Mouse (Mus musculus) hindbrain, postnatal 0 days (tissue): ENCODE results near the gene Wdpcp. TPM values are rescaled to one million over a fixed set of nuclear protein-coding genes. Genes with fewer than 3 reads are reported as not detected.

Experiments
- ATAC-seq: fragments of 200-750 bp; cut with Nextera tagmentation; 2 replicates; pipeline ENCODE4 v1.8.0; 2017; ENCODE audit warnings: mild to moderate bottlenecking, moderate TSS enrichment, moderate library complexity
- DNase-seq: peaks from one replicate; pipeline ENCODE4 v3.0.0-alpha.2; 2015; ENCODE audit warnings: low spot score
- H3K27ac ChIP-seq: fragments of 300-500 bp; sonication (generic); 2 replicates; pipeline ENCODE4 v1.5.1; 2014; ENCODE audit warnings: mild to moderate bottlenecking
- H3K27me3 ChIP-seq: fragments of 300-500 bp; sonication (generic); 2 replicates; pipeline ENCODE4 v1.6.1; 2014; ENCODE audit warnings: low read length, mixed read lengths; ENCODE audit not compliant: insufficient read depth
- H3K36me3 ChIP-seq: fragments of 300-500 bp; sonication (generic); 2 replicates; pipeline ENCODE4 v1.6.1; 2014; ENCODE audit warnings: low read length, mixed read lengths; ENCODE audit not compliant: insufficient read depth
- H3K4me1 ChIP-seq: fragments of 300-500 bp; sonication (generic); 2 replicates; pipeline ENCODE4 v1.6.1; 2014; ENCODE audit warnings: antibody characterized with exemption, low read length, mixed read lengths; ENCODE audit not compliant: insufficient read depth
- H3K4me2 ChIP-seq: fragments of 300-500 bp; sonication (generic); 2 replicates; pipeline ENCODE4 v1.6.1; 2014; ENCODE audit warnings: low read depth, mild to moderate bottlenecking, low read length, moderate library complexity, mixed read lengths
- H3K4me3 ChIP-seq: fragments of 300-500 bp; sonication (generic); 2 replicates; pipeline ENCODE4 v1.5.1; 2014; ENCODE audit warnings: low read length
- H3K9ac ChIP-seq: fragments of 300-500 bp; sonication (generic); replicated peaks from 2 replicates; pipeline ENCODE4 v1.6.1; 2014; ENCODE audit warnings: mild to moderate bottlenecking, low read length, moderate library complexity, mixed read lengths
- H3K9me3 ChIP-seq: fragments of 300-500 bp; sonication (generic); 2 replicates; pipeline ENCODE4 v1.6.1; 2016; ENCODE audit warnings: low read length, mixed read lengths
- CTCF ChIP-seq: IDR thresholded peaks from 2 replicates; pipeline ENCODE4 v1.5.1; 2016; ENCODE audit warnings: antibody characterized with exemption, control low read depth, low read depth
- WGBS: fragments of 180-500 bp; shearing (Covaris S2); extraction: QIAGEN DNeasy Blood & Tissue Kit; methylation state at CpG from one replicate; pipeline ENCODE4 v1.1.7; 2014; 5-methylcytosine and 5-hydroxymethylcytosine counted together
- polyA plus RNA-seq: library from polyadenylated mRNA; unstranded; fragments of >200 nt; fragmentation: Nextera tagmentation; extraction: Ambion mirVana; gene quantifications from 2 replicates; pipeline ENCODE4 v1.2.1, GENCODE M21; 2015
- total RNA-seq: library from RNA; depleted of rRNA; stranded (reverse); fragments of >200 nt; gene quantifications from 2 replicates; pipeline ENCODE4 v1.2.3, GENCODE M21; 2014

The Wdpcp gene
- total and polyA plus RNA-seq, 2 experiments from 2014 or later = 8.4 to 20.2 TPM

GRCm38 (mm10) chr11:21729056-21729455 lies 157.0 kb downstream of the Wdpcp start:
- no peaks in the 10 kb centered on the region for H3K27me3 ChIP-seq
- no peak overlapping the region for H3K9ac ChIP-seq
- WGBS = 95% methylated on average over 5 of the region's 5 CpGs
- H3K27ac ChIP-seq = no peak overlapping the region
- H3K9me3 ChIP-seq = no peaks in the 10 kb centered on the region
- no peak for TF ChIP-seq CTCF
- H3K4me2 ChIP-seq = no peak overlapping the region
- DNase-seq = no peak
- no peak for ATAC-seq
- H3K36me3 ChIP-seq = no peaks in the 10 kb centered on the region
- no peaks in the 10 kb centered on the region for H3K4me1 ChIP-seq
- H3K4me3 ChIP-seq = no peak overlapping the region

GRCm38 (mm10) chr11:21729961-21730360 lies 157.9 kb downstream of the Wdpcp start:
- Histone ChIP-seq H3K36me3 (no peaks in the 10 kb centered on the region), H3K27ac (no peak overlapping the region), H3K4me2 (no peak overlapping the region), H3K27me3 (no peaks in the 10 kb centered on the region), H3K4me1 (no peaks in the 10 kb centered on the region), H3K4me3 (no peak overlapping the region), H3K9ac (no peak overlapping the region), H3K9me3 (no peaks in the 10 kb centered on the region)
- TF ChIP-seq CTCF = no peak
- 79% methylated on average over 6 of the region's 6 CpGs for WGBS
- ATAC-seq = no peak
- DNase-seq = no peak

DNA sequence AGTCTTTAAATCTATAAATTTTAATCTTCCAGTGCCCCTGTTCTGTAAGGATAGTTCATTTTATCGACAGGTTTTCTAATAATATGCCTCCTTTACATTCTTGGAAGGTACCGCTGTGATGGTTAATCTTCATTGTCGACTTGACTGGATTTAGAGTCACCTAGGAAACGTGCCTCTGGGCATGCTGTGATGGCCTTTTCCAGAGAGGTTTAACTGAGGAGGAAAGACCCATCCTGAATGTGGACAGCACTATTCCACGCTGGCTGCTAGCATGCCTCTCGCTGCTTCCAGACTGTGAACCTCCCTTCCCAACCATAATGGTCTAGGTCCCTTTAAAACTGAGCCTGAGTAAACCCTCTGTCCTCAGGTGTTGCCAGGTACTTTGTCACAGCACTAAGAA lies 163.2 kb downstream of the Wdpcp start:
- 41% methylated on average over 6 of the region's 6 CpGs for WGBS
- no peak overlapping the region for H3K27ac ChIP-seq
- no peak overlapping the region for H3K4me3 ChIP-seq
- no peaks in the 10 kb centered on the region for H3K9me3 ChIP-seq
- H3K4me2 ChIP-seq = no peak overlapping the region
- no peak overlapping the region for H3K9ac ChIP-seq
- no peak for TF ChIP-seq CTCF
- DNase-seq (no peak), ATAC-seq (no peak)
- no peaks in the 10 kb centered on the region for H3K4me1 ChIP-seq
- H3K27me3 ChIP-seq = no peaks in the 10 kb centered on the region
- H3K36me3 ChIP-seq = no peaks in the 10 kb centered on the region

- DNase-seq = no peak
- H3K27me3 ChIP-seq = no peaks in the 10 kb centered on the region
- H3K4me3 ChIP-seq = no peak overlapping the region
- no peak overlapping the region for H3K4me2 ChIP-seq
- WGBS = 62% methylated on average over 4 of the region's 4 CpGs
- H3K9me3 ChIP-seq = no peaks in the 10 kb centered on the region
- no peak overlapping the region for H3K9ac ChIP-seq
- H3K4me1 ChIP-seq = no peaks in the 10 kb centered on the region
- H3K27ac ChIP-seq = no peak overlapping the region
- no peak for TF ChIP-seq CTCF
- H3K36me3 ChIP-seq = no peaks in the 10 kb centered on the region
- no peak for ATAC-seq
Observed at GRCm38 (mm10) chr11:21749487-21749886, 177.5 kb downstream of the Wdpcp start.

DNA sequence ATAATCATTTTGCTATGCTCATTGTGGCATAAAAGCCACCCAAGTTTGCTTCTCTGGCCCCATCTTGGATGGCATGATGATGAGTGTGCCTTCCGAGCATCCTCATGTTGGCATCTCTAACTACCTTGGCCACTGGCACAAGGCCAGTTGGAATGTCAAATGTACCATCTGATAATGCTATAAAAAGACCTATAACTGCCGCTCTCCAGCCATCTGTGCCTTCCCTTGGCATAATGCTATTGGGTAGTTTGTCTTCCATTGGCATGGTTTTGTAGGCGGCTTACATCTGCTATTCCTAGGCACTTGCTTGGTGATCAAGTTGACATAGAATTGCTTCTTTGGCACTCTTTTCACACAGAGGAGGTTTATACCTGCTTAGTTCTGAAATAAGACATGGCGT lies 191.2 kb downstream of the Wdpcp start:
- H3K4me2 ChIP-seq = no peak overlapping the region
- ATAC-seq (0 out of 2 replicates have a peak, but pooled peaks have one; percentile 40), DNase-seq (peak; percentile 53)
- TF ChIP-seq CTCF = no peak
- no peak overlapping the region for H3K9ac ChIP-seq
- H3K4me3 ChIP-seq = no peak overlapping the region
- H3K4me1 ChIP-seq = no peaks in the 10 kb centered on the region
- no peak overlapping the region for H3K27ac ChIP-seq
- no peaks in the 10 kb centered on the region for H3K36me3 ChIP-seq
- no peaks in the 10 kb centered on the region for H3K27me3 ChIP-seq
- 85% methylated on average over 4 of the region's 4 CpGs for WGBS
- H3K9me3 ChIP-seq = no peaks in the 10 kb centered on the region

DNA sequence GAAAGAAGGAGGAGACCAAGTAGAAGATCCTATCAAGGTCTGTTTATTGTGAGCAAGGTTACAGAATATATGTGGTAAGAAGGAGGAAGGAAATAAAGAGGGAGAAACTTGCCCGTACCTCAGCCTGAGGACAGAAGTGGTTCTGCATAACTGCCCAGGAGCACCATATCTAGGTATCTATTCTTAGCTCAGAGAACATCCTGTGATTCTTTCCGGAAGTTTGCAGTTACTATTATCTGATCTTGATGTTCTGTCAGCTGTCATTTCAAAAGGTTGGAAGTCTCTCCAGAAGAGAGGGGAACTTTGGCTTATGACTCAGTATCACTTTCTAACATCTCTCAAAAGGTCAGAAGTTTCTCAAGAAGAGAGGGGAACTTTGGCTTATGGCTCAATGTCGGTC lies 216.8 kb downstream of the Wdpcp start:
- no peak for DNase-seq
- no peak for TF ChIP-seq CTCF
- H3K9me3 ChIP-seq = no peaks in the 10 kb centered on the region
- H3K36me3 ChIP-seq = no peaks in the 10 kb centered on the region
- no peak overlapping the region for H3K4me3 ChIP-seq
- no peaks in the 10 kb centered on the region for H3K4me1 ChIP-seq
- no peak overlapping the region for H3K4me2 ChIP-seq
- H3K9ac ChIP-seq = no peak overlapping the region
- WGBS = 90% methylated on average over 3 of the region's 3 CpGs
- no peak for ATAC-seq
- H3K27me3 ChIP-seq = no peaks in the 10 kb centered on the region
- no peak overlapping the region for H3K27ac ChIP-seq

- no peaks in the 10 kb centered on the region for H3K9me3 ChIP-seq
- ATAC-seq (no peak), DNase-seq (no peak)
- no peak overlapping the region for H3K4me3 ChIP-seq
- no peak for TF ChIP-seq CTCF
- no peaks in the 10 kb centered on the region for H3K36me3 ChIP-seq
- no peaks in the 10 kb centered on the region; the same call in 1 of the 2 replicates for H3K4me1 ChIP-seq
- H3K27ac ChIP-seq = no peak overlapping the region
- no peaks in the 10 kb centered on the region for H3K27me3 ChIP-seq
- no peak overlapping the region for H3K9ac ChIP-seq
- 80% methylated on average over 3 of the region's 3 CpGs for WGBS
- H3K4me2 ChIP-seq = no peak overlapping the region
Observed at GRCm38 (mm10) chr11:21824941-21825340, 252.9 kb downstream of the Wdpcp start.
